Mouse (Mus musculus) intestine, embryonic 16.5 days (tissue): ENCODE measurements at regions not wholly inside any gene's neighbourhood (a gene's known extent, or its start where the extent isn't known, plus 50 kb on each side); places are given as distances from the start of the nearest gene placed in this dataset.

ENCODE experiments used
- ATAC-seq: fragments of 200-750 bp; cut with Nextera tagmentation; 2 replicates; pipeline ENCODE4 v1.8.0; 2017; ENCODE audit warnings: moderate TSS enrichment, moderate library complexity
- H3K27ac ChIP-seq: fragments of 300-500 bp; sonication (generic); 2 replicates; pipeline ENCODE4 v1.5.1; 2014; ENCODE audit warnings: mild to moderate bottlenecking, low read length
- H3K27me3 ChIP-seq: fragments of 300-500 bp; sonication (generic); replicated peaks from 2 replicates; pipeline ENCODE4 v1.6.1; 2014; ENCODE audit warnings: low read length, control low read depth, mixed read lengths; ENCODE audit not compliant: control insufficient read depth, insufficient read depth
- H3K36me3 ChIP-seq: fragments of 300-500 bp; sonication (generic); 2 replicates; pipeline ENCODE4 v1.6.1; 2014; ENCODE audit warnings: low read length, control low read depth; ENCODE audit not compliant: control insufficient read depth, insufficient read depth
- H3K4me1 ChIP-seq: fragments of 300-500 bp; sonication (generic); 2 replicates; pipeline ENCODE4 v1.6.1; 2014; ENCODE audit warnings: low read length, control low read depth, mixed read lengths; ENCODE audit not compliant: control insufficient read depth, insufficient read depth
- H3K4me2 ChIP-seq: fragments of 300-500 bp; sonication (generic); 2 replicates; pipeline ENCODE4 v1.6.1; 2014; ENCODE audit warnings: low read depth, low read length, control low read depth
- H3K4me3 ChIP-seq: fragments of 300-500 bp; sonication (generic); 2 replicates; pipeline ENCODE4 v1.5.1; 2014; ENCODE audit warnings: mild to moderate bottlenecking, low read length
- H3K9ac ChIP-seq: fragments of 300-500 bp; sonication (generic); 2 replicates; pipeline ENCODE4 v1.6.1; 2014; ENCODE audit warnings: low read depth, low read length
- H3K9me3 ChIP-seq: fragments of 300-500 bp; sonication (generic); 2 replicates; pipeline ENCODE4 v1.6.1; 2016; ENCODE audit warnings: low read length, control low read depth; ENCODE audit not compliant: control insufficient read depth
- WGBS: fragments of 180-500 bp; shearing (Covaris S2); extraction: QIAGEN DNeasy Blood & Tissue Kit; methylation state at CpG from one replicate; pipeline ENCODE4 v1.1.7; 2014; 5-methylcytosine and 5-hydroxymethylcytosine counted together

DNA sequence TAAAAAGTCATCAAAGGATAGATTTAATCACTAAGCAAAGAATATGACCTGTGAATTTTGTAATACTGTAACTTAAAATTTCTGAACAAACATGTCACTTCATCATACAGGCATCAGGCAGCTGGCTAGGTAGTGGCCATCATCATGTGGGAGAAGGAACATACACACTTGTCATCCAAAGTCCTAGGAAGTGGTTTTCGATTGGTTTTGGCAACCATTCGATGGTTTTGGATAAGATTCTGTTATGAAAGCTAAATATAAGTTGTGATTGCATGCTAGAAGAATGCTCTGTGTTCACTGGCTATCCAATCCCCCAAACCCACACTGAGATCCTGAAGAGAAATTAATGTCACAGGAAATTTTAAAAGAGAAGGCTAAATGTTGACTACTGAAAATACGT lies 207.7 kb downstream of the Gm7489 start:
- Histone ChIP-seq H3K4me2 (no peak overlapping the region), H3K4me3 (no peak overlapping the region), H3K27me3 (no peaks in the 10 kb centered on the region), H3K36me3 (no peaks in the 10 kb centered on the region), H3K9me3 (no peaks in the 10 kb centered on the region), H3K9ac (no peak overlapping the region), H3K27ac (no peak overlapping the region), H3K4me1 (no peaks in the 10 kb centered on the region)
- no peak for ATAC-seq
- 69% methylated on average over 3 of the region's 3 CpGs for WGBS

DNA sequence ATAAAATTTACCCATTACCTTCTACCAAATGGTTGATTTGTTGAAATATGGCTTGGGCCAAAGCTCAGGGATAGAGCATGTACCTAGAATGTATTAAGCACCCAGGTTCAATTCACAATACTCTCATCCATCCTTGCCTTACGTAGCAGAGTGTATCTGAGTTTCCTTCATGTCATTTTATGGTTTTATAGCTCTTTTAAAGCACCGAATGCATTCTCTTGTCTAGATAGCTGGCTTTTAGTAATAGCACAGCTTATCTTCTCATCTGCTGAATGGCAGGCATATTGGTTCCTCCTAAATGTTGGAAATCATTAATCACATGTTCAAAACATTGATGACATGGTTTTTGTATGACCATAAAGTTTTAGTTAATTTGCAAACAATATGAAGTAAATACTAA lies 212.8 kb downstream of the Gm7489 start:
- H3K4me3 ChIP-seq, result no peak overlapping the region
- no peaks in the 10 kb centered on the region for H3K27me3 ChIP-seq
- H3K36me3 ChIP-seq, result no peaks in the 10 kb centered on the region
- H3K9me3 ChIP-seq, result no peaks in the 10 kb centered on the region
- no peaks in the 10 kb centered on the region for H3K4me1 ChIP-seq
- peak; percentile 52 for ATAC-seq
- no peak overlapping the region for H3K4me2 ChIP-seq
- WGBS, result 57% methylated on average over 2 of the region's 2 CpGs
- no peak overlapping the region for H3K9ac ChIP-seq
- no peak overlapping the region for H3K27ac ChIP-seq

DNA sequence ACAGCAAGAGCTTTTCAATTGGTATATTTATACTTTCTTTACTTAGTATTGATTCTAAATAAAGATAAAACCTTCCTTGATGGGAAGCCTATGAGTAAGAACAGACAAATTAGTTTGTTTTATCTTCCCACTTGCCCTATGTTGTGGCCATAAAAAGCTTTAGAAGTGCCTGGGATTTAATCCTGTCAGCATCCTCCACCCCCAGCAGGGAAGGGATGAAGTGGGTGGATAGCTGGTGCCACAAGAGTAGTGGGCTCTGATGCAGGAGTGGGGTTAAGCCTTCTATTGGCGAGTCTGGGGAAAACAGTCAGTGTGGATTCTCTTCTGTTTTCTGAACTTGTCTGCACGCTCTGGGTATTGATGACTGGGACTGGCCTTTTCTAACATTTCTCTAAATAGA lies 227.7 kb downstream of the Gm7489 start:
- 70% methylated on average over 2 of the region's 2 CpGs for WGBS
- no peaks in the 10 kb centered on the region for H3K9me3 ChIP-seq
- no peak overlapping the region for H3K27ac ChIP-seq
- no peak for ATAC-seq
- H3K27me3 ChIP-seq, result no peaks in the 10 kb centered on the region
- no peak overlapping the region for H3K4me2 ChIP-seq
- no peak overlapping the region for H3K4me3 ChIP-seq
- H3K4me1 ChIP-seq, result no peaks in the 10 kb centered on the region
- H3K36me3 ChIP-seq, result no peaks in the 10 kb centered on the region
- no peak overlapping the region for H3K9ac ChIP-seq

DNA sequence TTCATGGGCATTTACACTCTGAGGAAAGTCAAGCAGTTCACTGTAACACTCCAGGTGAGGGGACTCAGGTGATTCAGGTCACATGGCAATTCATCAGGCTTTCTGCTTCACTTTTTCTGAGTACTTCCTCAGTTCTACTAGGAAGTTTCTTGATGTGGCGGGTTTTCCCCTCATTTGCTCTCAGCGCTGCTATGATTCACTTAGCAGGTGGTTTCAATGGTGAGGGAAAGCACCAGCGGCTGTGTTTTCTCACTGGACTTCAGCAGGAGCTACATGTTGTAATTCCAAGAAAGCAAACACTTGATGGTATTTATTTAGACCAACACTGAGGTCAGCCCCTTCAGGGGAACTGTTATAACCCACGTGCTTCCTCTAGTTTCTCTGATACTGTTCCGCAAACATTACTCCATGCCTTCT lies 229.4 kb downstream of the Gm7489 start:
- no peaks in the 10 kb centered on the region for H3K4me1 ChIP-seq
- ATAC-seq, result peak; percentile 91
- H3K9ac ChIP-seq, result no peak overlapping the region
- H3K4me2 ChIP-seq, result no peak overlapping the region
- H3K9me3 ChIP-seq, result no peaks in the 10 kb centered on the region
- H3K4me3 ChIP-seq, result no peak overlapping the region
- H3K36me3 ChIP-seq, result no peaks in the 10 kb centered on the region
- H3K27ac ChIP-seq, result peak overlapping the region; percentile 37; the same call in 1 of the 2 replicates
- WGBS, result 53% methylated on average over 5 of the region's 5 CpGs
- no peaks in the 10 kb centered on the region for H3K27me3 ChIP-seq

DNA sequence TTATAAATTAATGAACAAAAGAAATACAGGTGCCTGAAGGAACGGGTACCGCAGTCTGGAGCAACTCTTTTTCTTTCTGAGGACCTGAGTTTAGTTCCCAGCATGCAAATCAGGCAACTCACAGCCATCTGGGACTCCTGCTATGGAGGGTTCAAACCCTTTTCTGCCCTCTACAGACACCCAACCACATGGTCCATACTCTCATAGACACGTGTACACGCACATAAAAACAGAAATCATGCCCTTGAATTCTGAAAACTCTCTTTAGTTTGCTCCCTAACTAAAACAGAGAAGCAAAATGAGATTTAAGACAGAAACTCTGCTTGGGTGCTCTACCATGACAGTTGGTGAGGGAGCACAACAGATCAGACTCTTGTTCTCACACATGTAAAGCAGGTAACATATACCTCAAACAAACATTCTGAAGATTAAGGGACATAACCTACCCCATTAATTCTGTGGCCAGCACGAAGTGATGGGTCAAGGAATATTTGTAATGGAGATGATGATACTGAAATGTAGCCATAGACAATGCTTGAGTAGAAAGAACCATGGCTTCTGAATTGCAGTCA lies 233.3 kb downstream of the Gm7489 start:
- no peaks in the 10 kb centered on the region for H3K4me1 ChIP-seq
- no peak overlapping the region for H3K27ac ChIP-seq
- no peaks in the 10 kb centered on the region for H3K36me3 ChIP-seq
- H3K9me3 ChIP-seq, result no peaks in the 10 kb centered on the region
- no peak overlapping the region for H3K4me2 ChIP-seq
- H3K4me3 ChIP-seq, result no peak overlapping the region
- 82% methylated on average over 5 of the region's 5 CpGs for WGBS
- H3K27me3 ChIP-seq, result no peaks in the 10 kb centered on the region
- H3K9ac ChIP-seq, result no peak overlapping the region
- no peak for ATAC-seq

DNA sequence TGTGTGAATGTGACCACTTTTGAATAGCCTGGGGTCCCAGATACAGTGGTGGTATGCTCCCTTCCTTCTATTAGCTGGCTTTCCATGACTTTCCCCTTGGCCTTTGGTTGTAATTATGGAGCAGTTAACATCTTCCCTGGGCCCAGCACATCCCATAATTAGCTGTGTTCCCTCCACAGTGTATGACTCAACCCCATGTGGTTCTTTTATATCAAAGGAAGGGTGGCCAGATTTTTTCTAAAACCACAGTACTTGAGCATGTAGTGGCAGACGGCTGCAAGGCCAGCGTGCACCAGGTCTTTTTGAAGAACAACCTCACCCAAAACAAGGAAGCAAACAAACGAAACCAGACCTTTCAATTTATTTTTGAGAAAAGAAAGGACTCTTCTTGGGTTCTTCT lies 235.8 kb downstream of the Gm7489 start:
- Histone ChIP-seq H3K4me2 (no peak overlapping the region), H3K27me3 (no peaks in the 10 kb centered on the region), H3K27ac (no peak overlapping the region), H3K9me3 (no peaks in the 10 kb centered on the region), H3K4me3 (no peak overlapping the region), H3K4me1 (no peaks in the 10 kb centered on the region), H3K36me3 (no peaks in the 10 kb centered on the region), H3K9ac (no peak overlapping the region)
- WGBS, result 87% methylated on average over 3 of the region's 3 CpGs
- no peak for ATAC-seq

DNA sequence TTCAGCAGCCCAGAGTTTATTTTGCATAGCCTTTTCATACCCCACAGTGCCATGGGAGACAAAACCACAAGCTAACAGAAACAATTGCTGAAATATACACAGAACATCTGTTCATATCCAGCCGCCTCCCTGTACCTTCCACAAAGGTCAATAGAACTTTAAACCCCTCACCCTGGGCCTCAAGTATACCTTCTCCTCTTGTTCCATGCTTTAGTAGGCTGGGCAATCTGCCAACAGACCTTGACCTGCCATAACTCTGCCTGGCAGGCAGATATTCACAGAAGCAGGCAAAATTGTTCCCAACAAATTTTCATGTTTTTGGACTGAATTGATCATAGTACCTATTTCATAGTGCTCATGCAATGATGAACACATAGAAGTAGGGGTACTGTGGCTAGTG lies 279.6 kb downstream of the Gm7489 start:
- peaks cover 5% of the 10 kb centered on the region; the same call in 1 of the 2 replicates for H3K4me1 ChIP-seq
- no peak overlapping the region for H3K4me3 ChIP-seq
- H3K27me3 ChIP-seq, result no peaks in the 10 kb centered on the region
- WGBS, result 36% methylated on average over 1 of the region's 1 CpGs
- H3K9me3 ChIP-seq, result no peaks in the 10 kb centered on the region
- H3K9ac ChIP-seq, result no peak overlapping the region
- no peak overlapping the region for H3K4me2 ChIP-seq
- H3K27ac ChIP-seq, result no peak overlapping the region
- no peaks in the 10 kb centered on the region for H3K36me3 ChIP-seq
- ATAC-seq, result peak; percentile 95

DNA sequence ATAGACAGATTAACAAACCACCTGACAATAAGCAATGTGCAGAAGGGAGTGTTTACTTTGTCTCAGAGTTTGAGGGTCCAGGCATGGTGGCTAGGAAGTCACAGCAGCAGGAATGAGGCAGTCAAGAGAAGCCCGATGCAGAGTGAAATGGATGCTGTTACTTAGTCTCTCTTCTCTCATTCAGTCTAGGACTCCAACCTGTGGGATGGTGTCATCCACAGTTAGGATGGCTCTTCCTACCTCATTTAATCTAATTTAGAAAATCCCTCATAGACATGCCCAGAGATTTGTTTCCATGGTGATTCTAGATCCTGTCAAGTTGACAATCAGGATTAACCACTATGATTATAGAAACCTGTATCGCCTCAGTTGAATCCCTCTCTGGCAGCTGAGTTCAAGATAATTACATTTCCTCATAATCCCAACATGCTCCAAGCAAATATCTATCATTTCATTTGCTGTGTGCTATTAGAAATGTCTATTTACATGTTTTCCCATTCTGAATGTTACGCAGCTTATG lies 283.2 kb downstream of the Gm7489 start:
- Histone ChIP-seq H3K4me1 (peaks cover 5% of the 10 kb centered on the region; the same call in 1 of the 2 replicates), H3K4me2 (no peak overlapping the region), H3K27me3 (no peaks in the 10 kb centered on the region), H3K27ac (no peak overlapping the region), H3K9ac (no peak overlapping the region), H3K4me3 (no peak overlapping the region), H3K36me3 (no peaks in the 10 kb centered on the region), H3K9me3 (no peaks in the 10 kb centered on the region)
- no peak for ATAC-seq
- WGBS, result 88% methylated on average over 3 of the region's 3 CpGs

DNA sequence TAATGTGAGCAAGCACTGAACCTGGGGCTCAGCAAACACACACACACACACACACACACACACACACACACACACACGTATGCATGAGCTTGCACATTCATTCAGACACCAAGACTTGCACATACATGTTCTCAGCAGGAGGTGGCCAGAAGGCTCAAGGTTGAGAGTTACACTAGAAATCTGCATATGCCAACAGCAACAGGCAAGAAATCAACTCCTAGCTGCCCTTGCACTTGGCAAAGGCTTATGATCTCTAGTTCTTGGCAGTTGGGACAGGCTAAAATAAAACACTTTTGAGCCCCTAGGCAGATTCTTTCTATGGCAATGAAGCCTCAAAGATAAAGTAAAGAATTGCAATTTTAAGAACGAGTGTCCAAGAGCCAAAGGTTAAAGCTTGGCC lies 292.5 kb downstream of the Gm7489 start:
- Histone ChIP-seq H3K4me2 (no peak overlapping the region), H3K27me3 (no peaks in the 10 kb centered on the region), H3K9ac (no peak overlapping the region), H3K4me3 (no peak overlapping the region), H3K4me1 (no peaks in the 10 kb centered on the region), H3K27ac (no peak overlapping the region), H3K9me3 (no peaks in the 10 kb centered on the region), H3K36me3 (no peaks in the 10 kb centered on the region)
- 76% methylated on average over 2 of the region's 2 CpGs for WGBS
- ATAC-seq, result no peak

DNA sequence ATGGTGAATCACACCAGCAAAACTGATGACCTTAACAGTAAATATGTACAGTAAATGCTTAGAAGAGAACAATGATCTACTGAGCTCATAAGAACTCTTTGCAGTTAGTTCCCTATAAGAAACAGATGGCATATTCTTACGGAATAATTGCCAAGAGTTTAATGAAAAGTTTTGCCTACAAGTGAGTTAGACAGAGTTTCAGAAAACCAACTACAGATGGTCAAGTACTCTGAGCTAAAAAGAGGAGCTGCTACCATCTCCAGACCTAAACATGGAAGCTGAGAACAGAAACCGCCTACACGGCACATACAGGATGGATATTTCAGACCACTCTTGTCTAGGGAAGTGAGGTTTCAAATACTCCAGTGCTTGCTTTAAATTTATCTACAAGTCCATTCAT lies 293.1 kb downstream of the Gm7489 start:
- Histone ChIP-seq H3K36me3 (no peaks in the 10 kb centered on the region), H3K27ac (no peak overlapping the region), H3K27me3 (no peaks in the 10 kb centered on the region), H3K4me3 (no peak overlapping the region), H3K9ac (no peak overlapping the region), H3K9me3 (no peaks in the 10 kb centered on the region), H3K4me1 (no peaks in the 10 kb centered on the region), H3K4me2 (no peak overlapping the region)
- WGBS, result 91% methylated on average over 3 of the region's 3 CpGs
- no peak for ATAC-seq
